Mouse (Mus musculus) MEL-GATA-1-ER (cell line): Measurements from ENCODE around the gene Zscan4-ps2.
"Not testable (repeated sequence)": the region's sequence is repeated elsewhere in the genome, so short reads cannot be mapped to it uniquely, and the experiment has no call there.

ENCODE experiments used
- DNase-seq: peaks from one replicate; pipeline ENCODE4 v3.0.0-alpha.2; 2012; ENCODE audit warnings: low read depth; ENCODE audit errors: extremely low read depth

Zscan4-ps2 gene

DNA sequence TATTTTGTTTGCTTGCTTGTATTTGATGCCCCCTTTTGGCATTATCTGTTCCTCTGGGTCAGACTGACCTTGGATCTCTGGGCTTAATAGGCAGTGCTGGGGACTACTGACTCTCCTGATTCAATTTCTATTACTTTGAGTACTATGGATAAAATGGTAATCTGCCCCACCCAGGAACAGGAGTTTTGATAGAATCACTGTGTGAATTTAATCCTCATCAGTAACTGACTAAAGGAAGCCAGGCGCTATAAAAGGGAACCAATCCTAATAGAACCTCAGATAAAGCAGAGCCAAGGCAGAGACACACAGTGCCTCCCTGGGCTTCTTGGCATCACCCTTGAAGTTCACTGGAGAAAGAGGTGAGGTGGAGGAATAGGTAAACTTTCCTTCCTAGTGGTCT lies at the start of gene Zscan4-ps2:
Gene Zscan4-ps2, plus strand, starts transcription at position 301 of the 400 bp plus-strand sequence.
- DNase-seq: not testable (repeated sequence)
